Mouse (Mus musculus) thymus, postnatal 4 days (tissue): ENCODE data around the gene Plekha4.
"Not testable (repeated sequence)": the region's sequence is repeated elsewhere in the genome, so short reads cannot be mapped to it uniquely, and the experiment has no call there.

Experiments used
- DNase-seq: peaks from one replicate; pipeline ENCODE4 v3.0.0; 2021

Gene Plekha4

GRCm38 (mm10) chr7:45509912-45510787 is 16.0 kb upstream of the Plekha4 start, which contains the start of gene Nucb1:
Nucb1 (minus strand) TSS chr7:45510406.
- peak; percentile 94 for DNase-seq

GRCm38 (mm10) chr7:45514411-45514810 is 11.7 kb upstream of the Plekha4 start:
- DNase-seq: no peak

- peak; percentile 43 for DNase-seq
Observed at GRCm38 (mm10) chr7:45515436-45515835, 10.7 kb upstream of the Plekha4 start.

- not testable (repeated sequence) for DNase-seq
Observed at GRCm38 (mm10) chr7:45516846-45517245, 9.3 kb upstream of the Plekha4 start.

GRCm38 (mm10) chr7:45518618-45519017 is 7.5 kb upstream of the Plekha4 start:
- no peak for DNase-seq

GRCm38 (mm10) chr7:45519345-45520120 is 6.6 kb upstream of the Plekha4 start:
- DNase-seq: peak; percentile 68

GRCm38 (mm10) chr7:45520605-45521004 is 5.5 kb upstream of the Plekha4 start:
- no peak for DNase-seq

GRCm38 (mm10) chr7:45521728-45522184 is 4.4 kb upstream of the Plekha4 start:
- peak; percentile 92 for DNase-seq

GRCm38 (mm10) chr7:45522194-45522752 is 3.9 kb upstream of the Plekha4 start:
- DNase-seq: no peak

GRCm38 (mm10) chr7:45522957-45523676 is 3.0 kb upstream of the Plekha4 start:
- no peak for DNase-seq

- DNase-seq: no peak
Observed at GRCm38 (mm10) chr7:45523678-45524170, 2.4 kb upstream of the Plekha4 start.

- DNase-seq: no peak
Observed at GRCm38 (mm10) chr7:45524841-45525621, 1.1 kb upstream of the Plekha4 start.

GRCm38 (mm10) chr7:45526474-45527120 is 467 bp downstream of the Plekha4 start:
- no peak for DNase-seq

GRCm38 (mm10) chr7:45527169-45527568 is 1.0 kb downstream of the Plekha4 start:
- DNase-seq: not testable (repeated sequence)

GRCm38 (mm10) chr7:45529461-45529860 is 3.3 kb downstream of the Plekha4 start:
- no peak for DNase-seq

- DNase-seq: no peak
Observed at GRCm38 (mm10) chr7:45530643-45531042, 4.5 kb downstream of the Plekha4 start.

- DNase-seq: no peak
Observed at GRCm38 (mm10) chr7:45535676-45536075, 9.5 kb downstream of the Plekha4 start.

GRCm38 (mm10) chr7:45537602-45538001 is 11.5 kb downstream of the Plekha4 start:
- no peak for DNase-seq

GRCm38 (mm10) chr7:45538163-45539041 is 12.3 kb downstream of the Plekha4 start:
- peak; percentile 40 for DNase-seq

GRCm38 (mm10) chr7:45539095-45539494 is 13.0 kb downstream of the Plekha4 start:
- DNase-seq: no peak
